ENCODE assay signal across 9 mouse cellular contexts in the genomic region with DNA sequence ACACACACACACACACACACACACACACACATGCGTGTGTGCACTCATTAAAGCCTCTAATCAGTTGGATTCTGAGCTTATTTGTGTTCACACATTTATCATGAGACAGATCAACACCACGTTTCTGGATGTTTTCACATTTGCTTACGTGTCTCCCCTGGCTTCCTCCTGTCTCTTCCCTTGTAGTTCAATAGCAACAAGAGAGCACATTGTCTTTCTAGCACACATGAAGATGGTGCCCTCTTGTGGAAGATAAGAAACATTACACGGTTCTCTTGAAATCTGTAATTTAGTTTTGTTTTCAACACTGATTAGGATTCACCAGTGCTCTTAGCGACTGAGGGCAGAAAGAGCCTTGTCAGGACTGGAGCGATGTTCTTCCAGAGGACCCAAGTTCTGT. TPM values are rescaled to one million over a fixed set of nuclear protein-coding genes. Genes with fewer than 3 reads are reported as not detected.
A peak's percentile ranks its signal among the peaks of the same experiment; 100 is the strongest.
DNase-seq lines count a peak whose midpoint lies in the region; ATAC-seq lines count a peak whose summit lies in the region.
"Had no signal": no experiment of that assay in that cellular context is flagged by ENCODE, and none has a peak within 500 bp of the region (broad histone marks: within the 10 kb centered on the region; RNA-seq: fewer than 3 reads in every experiment).

No protein-coding gene starts in this region.

- no peak for DNase-seq in heart, adult 8-10 months (ENCODE audit: low spot score)
- DNase-seq in A20 (ENCODE audit: low read depth, low spot score), result peak; percentile 64
- peak; percentile 41 for DNase-seq in ZHBTc4 (ENCODE audit: low read depth, low spot score)
- DNase-seq in thymus, postnatal 0 days (ENCODE audit: low spot score), result peak; percentile 84
- DNase-seq in spleen, postnatal 14 days (ENCODE audit: low spot score in 2 of 2), result no peak
- no peak for DNase-seq in ovary, postnatal 14 days (ENCODE audit: low spot score)

- no peaks in the 10 kb centered on the region for H3K9me3 ChIP-seq in heart, embryonic 13.5 days
- H3K9me3 ChIP-seq: midbrain, embryonic 12.5 days had no signal

- WGBS in heart, embryonic 13.5 days, result 21% methylated on average over 6 of the region's 6 CpGs

- H3K36me3 ChIP-seq in heart, embryonic 13.5 days, result no peaks in the 10 kb centered on the region
- H3K36me3 ChIP-seq: midbrain, embryonic 12.5 days had no signal

- no peaks in the 10 kb centered on the region for H3K27me3 ChIP-seq in heart, embryonic 13.5 days (replicated peaks)
- H3K27me3 ChIP-seq: midbrain, embryonic 12.5 days had no signal

- peak overlapping the region; percentile 56; the same call in 1 of the 2 replicates for H3K9ac ChIP-seq in heart, embryonic 13.5 days
- H3K9ac ChIP-seq: midbrain, embryonic 12.5 days had no signal

- no peak overlapping the region for H3K4me3 ChIP-seq in heart, embryonic 13.5 days
- H3K4me3 ChIP-seq: midbrain, embryonic 12.5 days had no signal

- no peak overlapping the region for H3K27ac ChIP-seq in heart, embryonic 13.5 days (replicated peaks)
- H3K27ac ChIP-seq: midbrain, embryonic 12.5 days had no signal

- peak overlapping the region; percentile 32 for H3K4me2 ChIP-seq in heart, embryonic 13.5 days
- H3K4me2 ChIP-seq: midbrain, embryonic 12.5 days had no signal

- peaks cover 3% of the 10 kb centered on the region; the same call in 1 of the 2 replicates for H3K4me1 ChIP-seq in heart, embryonic 13.5 days
- H3K4me1 ChIP-seq: midbrain, embryonic 12.5 days had no signal

- ATAC-seq in heart, embryonic 13.5 days (ENCODE audit: extremely low read depth, insufficient number of reproducible peaks, low FRiP score, low TSS enrichment), result no peak
- ATAC-seq in inflammation-experienced regulatory T-cells, adult 6 months, result peak; percentile 72

RNA-seq across cellular contexts. Expression of gene Rgsl1, which starts 2.9 kb away (rescaled TPM):
- polyA plus RNA-seq in heart, embryonic 13.5 days (2015; fragmentation: Nextera tagmentation; extraction: Ambion mirVana), result not detected in 2 replicates
- total RNA-seq in heart, adult 8-10 months (2022), result not detected
- polyA plus RNA-seq in inflammation-experienced regulatory T-cells, adult 6 months (2017; shearing (Covaris generic)), result under 1 TPM in 2 of 3 experiments, not detected in 1; 0.17 to 0.26 TPM
- 0.50 and 0.82 TPM in 2 replicates for polyA plus RNA-seq in thymus, postnatal 0 days (2015; fragmentation: Nextera tagmentation; extraction: Ambion mirVana)
- polyA plus RNA-seq: midbrain, embryonic 12.5 days had no signal

RNA-seq across cellular contexts. Expression of gene Teddm1b, which starts 27.3 kb away (rescaled TPM):
- polyA plus RNA-seq in heart, embryonic 13.5 days (2015; fragmentation: Nextera tagmentation; extraction: Ambion mirVana), result 0.08 and 0.15 TPM in 2 replicates
- not detected for total RNA-seq in heart, adult 8-10 months (2022)
- under 1 TPM in 1 of 3 experiments, not detected in 2; 0.46 TPM for polyA plus RNA-seq in inflammation-experienced regulatory T-cells, adult 6 months (2017; shearing (Covaris generic))
- 0.14 and 0.27 TPM in 2 replicates for polyA plus RNA-seq in thymus, postnatal 0 days (2015; fragmentation: Nextera tagmentation; extraction: Ambion mirVana)

RNA-seq across cellular contexts. Expression of gene Teddm1a, which starts 44.7 kb away (rescaled TPM):
- polyA plus RNA-seq in heart, embryonic 13.5 days (2015; fragmentation: Nextera tagmentation; extraction: Ambion mirVana), result not detected in 2 replicates
- not detected for total RNA-seq in heart, adult 8-10 months (2022)
- polyA plus RNA-seq in inflammation-experienced regulatory T-cells, adult 6 months (2017; shearing (Covaris generic)), result under 1 TPM in 1 of 3 experiments, not detected in 2; 0.78 TPM
- not detected in 2 replicates for polyA plus RNA-seq in thymus, postnatal 0 days (2015; fragmentation: Nextera tagmentation; extraction: Ambion mirVana)
- polyA plus RNA-seq: midbrain, embryonic 12.5 days had no signal

RNA-seq across cellular contexts. Expression of gene Glul, which starts 52.9 kb away (rescaled TPM):
- 63.4 and 67.3 TPM in 2 replicates for polyA plus RNA-seq in heart, embryonic 13.5 days (2015; fragmentation: Nextera tagmentation; extraction: Ambion mirVana)
- 100 to 1,000 TPM; 505 to 758 (median 680) TPM for total RNA-seq in heart, adult 8-10 months (2022)
- polyA plus RNA-seq in inflammation-experienced regulatory T-cells, adult 6 months (2017; shearing (Covaris generic)), result 10 to 100 TPM; 21.0 to 30.6 (median 29.8) TPM
- polyA plus RNA-seq in thymus, postnatal 0 days (2015; fragmentation: Nextera tagmentation; extraction: Ambion mirVana), result 111 and 119 TPM in 2 replicates

RNA-seq across cellular contexts. Expression of gene Teddm2, which starts 53.2 kb away (rescaled TPM):
- 0.28 and 0.42 TPM in 2 replicates for polyA plus RNA-seq in heart, embryonic 13.5 days (2015; fragmentation: Nextera tagmentation; extraction: Ambion mirVana)
- total RNA-seq in heart, adult 8-10 months (2022), result 1 to 10 TPM in 2 of 4 experiments, under 1 TPM in 2; 0.78 to 1.1 (median 0.91) TPM
- polyA plus RNA-seq in inflammation-experienced regulatory T-cells, adult 6 months (2017; shearing (Covaris generic)), result under 1 TPM; 0.23 to 0.51 (median 0.29) TPM
- 0.77 and 1.3 TPM in 2 replicates for polyA plus RNA-seq in thymus, postnatal 0 days (2015; fragmentation: Nextera tagmentation; extraction: Ambion mirVana)

Comparison
In these comparisons a context has a peak if more than half of its experiments do, and no peak if none do; other contexts are left out.
1. DNase-seq: peak in A20 (single experiment), ZHBTc4 (single experiment) and thymus, postnatal 0 days (single experiment); none in heart, adult 8-10 months (single experiment), spleen, postnatal 14 days (0 of 2) and ovary, postnatal 14 days (single experiment).